ENCODE assay signal across 9 mouse cellular contexts in genomic region chr13:35189028-35189711, GRCm38 (mm10).
DNase-seq lines count a peak whose midpoint lies in the region; ATAC-seq lines count a peak whose summit lies in the region.
"Had no signal": no experiment of that assay in that cellular context is flagged by ENCODE, and none has a peak within 500 bp of the region (broad histone marks: within the 10 kb centered on the region; RNA-seq: fewer than 3 reads in every experiment).

No protein-coding gene starts in this region.

- no peaks in the 10 kb centered on the region for H3K27me3 ChIP-seq in intestine, embryonic 15.5 days (replicated peaks)
- H3K27me3 ChIP-seq in limb, embryonic 10.5 days (ENCODE audit: low read depth, poor library complexity, severe bottlenecking): no peaks in the 10 kb centered on the region
- H3K27me3 ChIP-seq in midbrain, embryonic 11.5 days (ENCODE audit: control insufficient read depth, insufficient read depth, low read length): no peaks in the 10 kb centered on the region

- H3K4me2 ChIP-seq in intestine, embryonic 15.5 days (replicated peaks): peak overlapping the region; percentile 22; the same call in 1 of the 2 replicates
- no peak overlapping the region for H3K4me2 ChIP-seq in midbrain, embryonic 11.5 days

- H3K9me3 ChIP-seq in intestine, embryonic 15.5 days: no peaks in the 10 kb centered on the region
- H3K9me3 ChIP-seq in limb, embryonic 10.5 days (replicated peaks): no peaks in the 10 kb centered on the region
- no peaks in the 10 kb centered on the region for H3K9me3 ChIP-seq in midbrain, embryonic 11.5 days (ENCODE audit: control insufficient read depth, low read length)

- peak; percentile 69 for DNase-seq in Muller cell, postnatal 12 days (ENCODE audit: inconsistent ontology term)
- peak; percentile 38 for DNase-seq in c-Kit-positive CD71-negative TER-119-negative erythroid progenitor cells, embryonic 14.5 days (ENCODE audit: low read depth)
- peak; percentile 52 for DNase-seq in gonadal fat pad, adult 2 months (ENCODE audit: low read depth)
- DNase-seq in limb, embryonic 10.5 days (ENCODE audit: low spot score): peak; percentile 69
- DNase-seq in midbrain, embryonic 11.5 days (ENCODE audit: low spot score, missing footprints): peak; percentile 87
- DNase-seq in spleen, adult 18-20 months: peak; percentile 67
- no peak for DNase-seq in cerebellum, adult 9-10 months

- peak overlapping the region; percentile 44 for H3K27ac ChIP-seq in intestine, embryonic 15.5 days
- H3K27ac ChIP-seq in limb, embryonic 10.5 days: peak overlapping the region; percentile 80
- no peak overlapping the region for H3K27ac ChIP-seq in midbrain, embryonic 11.5 days (ENCODE audit: low read depth, low read length)

- 0 out of 2 replicates have a peak, but pooled peaks cover 7% of the 10 kb centered on the region for H3K4me1 ChIP-seq in intestine, embryonic 15.5 days (replicated peaks)
- H3K4me1 ChIP-seq in limb, embryonic 10.5 days: peaks cover 16% of the 10 kb centered on the region
- no peaks in the 10 kb centered on the region for H3K4me1 ChIP-seq in midbrain, embryonic 11.5 days (ENCODE audit: control insufficient read depth, insufficient read depth, low read length)

- H3K4me3 ChIP-seq in intestine, embryonic 15.5 days (replicated peaks): no peak overlapping the region
- no peak overlapping the region for H3K4me3 ChIP-seq in limb, embryonic 10.5 days
- H3K4me3 ChIP-seq in midbrain, embryonic 11.5 days (ENCODE audit: low read depth, low read length): no peak overlapping the region
- H3K4me3 ChIP-seq: myocyte had no signal

- WGBS in intestine, embryonic 15.5 days: 30% methylated on average over 16 of the region's 16 CpGs
- WGBS in limb, embryonic 10.5 days: 22% methylated on average over 16 of the region's 16 CpGs
- 61% methylated on average over 16 of the region's 16 CpGs for WGBS in midbrain, embryonic 11.5 days

- no peaks in the 10 kb centered on the region for H3K36me3 ChIP-seq in intestine, embryonic 15.5 days
- H3K36me3 ChIP-seq in limb, embryonic 10.5 days: no peaks in the 10 kb centered on the region
- H3K36me3 ChIP-seq in midbrain, embryonic 11.5 days (ENCODE audit: control insufficient read depth, insufficient read depth, low read length): no peaks in the 10 kb centered on the region

- no peak overlapping the region for H3K9ac ChIP-seq in intestine, embryonic 15.5 days
- no peak overlapping the region for H3K9ac ChIP-seq in midbrain, embryonic 11.5 days (ENCODE audit: low read length)

- peak; percentile 91 for ATAC-seq in intestine, embryonic 15.5 days
- no peak for ATAC-seq in midbrain, embryonic 11.5 days (ENCODE audit: low FRiP score)
